Mouse (Mus musculus): ENCODE measurements around the gene Plch1.

DNA sequence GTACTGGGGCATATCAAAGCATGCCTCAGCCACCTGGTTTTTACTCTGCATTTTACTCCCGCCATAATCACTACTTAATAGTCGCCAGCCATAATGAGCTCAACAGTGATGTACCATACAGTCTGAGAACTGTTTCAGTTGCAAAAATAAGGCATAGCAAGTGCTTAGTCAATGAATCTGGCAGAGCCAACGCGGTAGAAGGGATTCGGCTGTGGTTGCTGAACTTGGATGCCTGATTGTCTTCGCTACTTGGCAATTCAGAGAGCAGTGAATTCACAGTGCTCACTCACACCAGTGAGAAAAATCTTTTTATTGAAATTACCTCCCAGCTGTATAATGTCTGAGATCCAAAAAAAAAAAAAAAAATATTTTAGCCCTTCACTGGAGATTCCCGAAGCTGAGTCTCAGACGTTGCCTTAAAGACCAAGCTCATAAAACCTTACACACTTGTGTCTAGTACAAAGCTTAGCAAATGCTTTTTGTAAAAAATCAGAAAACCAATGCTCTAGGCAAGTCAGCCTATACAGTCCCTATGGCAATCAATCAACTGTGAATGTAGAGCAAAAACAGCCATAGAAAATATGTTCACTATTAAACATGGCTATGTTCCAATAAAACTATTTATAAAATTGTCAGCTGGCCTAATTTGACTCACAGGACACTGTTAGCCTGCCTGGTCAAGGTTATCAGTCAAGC is 62.2 kb downstream of the Plch1 start:
- TF ChIP-seq CTCF (IDR thresholded peaks at IDR 0.05; ENCODE audit: low read depth, low read length) (no peak), POLR2AphosphoS5 (IDR thresholded peaks at IDR 0.05; ENCODE audit: insufficient replicate concordance, low read depth, low read length) (no peak), TAL1 (conservative IDR thresholded peaks at IDR 0.05; ENCODE audit: low read depth, low read length) (no peak)

All from G1E (cell line).